Mouse (Mus musculus) c-Kit-positive CD71-positive TER-119-negative erythroid progenitor cells, embryonic 14.5 days (primary cell): ENCODE results near the gene Stard10.

ENCODE experiments used
- DNase-seq: peaks from one replicate; pipeline ENCODE4 v3.0.0-alpha.2; 2013; ENCODE audit warnings: low read depth

Stard10 gene

GRCm38 (mm10) chr7:101317014-101317413 lies at the start of gene Stard10:
TSS of gene Stard10 (plus strand) at chr7:101317086.
- no peak for DNase-seq

- DNase-seq: no peak
These were observed 49.2 kb upstream of the Stard10 start for GRCm38 (mm10) chr7:101267457-101268259.

- no peak for DNase-seq
These were observed 45.3 kb upstream of the Stard10 start for GRCm38 (mm10) chr7:101271602-101272001.

- DNase-seq: peak; percentile 46
These were observed 44.3 kb upstream of the Stard10 start for GRCm38 (mm10) chr7:101272466-101273160.

GRCm38 (mm10) chr7:101282721-101283120 lies 34.2 kb upstream of the Stard10 start:
- no peak for DNase-seq

GRCm38 (mm10) chr7:101284504-101284903 lies 32.4 kb upstream of the Stard10 start:
- DNase-seq: no peak

GRCm38 (mm10) chr7:101286891-101287290 lies 30.0 kb upstream of the Stard10 start:
- DNase-seq: no peak

GRCm38 (mm10) chr7:101287820-101288219 lies 29.1 kb upstream of the Stard10 start:
- DNase-seq: no peak

- DNase-seq: no peak
These were observed 28.4 kb upstream of the Stard10 start for GRCm38 (mm10) chr7:101288436-101288835.

- no peak for DNase-seq
These were observed 26.5 kb upstream of the Stard10 start for GRCm38 (mm10) chr7:101290401-101290800.

GRCm38 (mm10) chr7:101291211-101291610 lies 25.7 kb upstream of the Stard10 start:
- DNase-seq: no peak

GRCm38 (mm10) chr7:101291641-101292040 lies 25.2 kb upstream of the Stard10 start:
- DNase-seq: no peak

GRCm38 (mm10) chr7:101292086-101292485 lies 24.8 kb upstream of the Stard10 start:
- DNase-seq: no peak

GRCm38 (mm10) chr7:101292696-101293095 lies 24.2 kb upstream of the Stard10 start:
- DNase-seq: no peak

GRCm38 (mm10) chr7:101293138-101293537 lies 23.7 kb upstream of the Stard10 start:
- DNase-seq: no peak

- no peak for DNase-seq
These were observed 23.3 kb upstream of the Stard10 start for GRCm38 (mm10) chr7:101293611-101294010.

- no peak for DNase-seq
These were observed 21.4 kb upstream of the Stard10 start for GRCm38 (mm10) chr7:101295438-101295837.

GRCm38 (mm10) chr7:101296252-101297022 lies 20.4 kb upstream of the Stard10 start:
- DNase-seq: no peak

- no peak for DNase-seq
These were observed 19.9 kb upstream of the Stard10 start for GRCm38 (mm10) chr7:101297023-101297405.

GRCm38 (mm10) chr7:101298375-101298774 lies 18.5 kb upstream of the Stard10 start:
- no peak for DNase-seq

- DNase-seq: no peak
These were observed 15.5 kb upstream of the Stard10 start for GRCm38 (mm10) chr7:101301361-101301880.

- peak; percentile 90 for DNase-seq
These were observed 14.9 kb upstream of the Stard10 start, which contains the start of gene Atg16l2 for GRCm38 (mm10) chr7:101301881-101302456. TSS of gene Atg16l2 (minus strand) at chr7:101302251.
